Mouse (Mus musculus): ENCODE measurements at regions not wholly inside any gene's neighbourhood (a gene's known extent, or its start where the extent isn't known, plus 50 kb on each side); places are given as distances from the start of the nearest gene placed in this dataset.

DNA sequence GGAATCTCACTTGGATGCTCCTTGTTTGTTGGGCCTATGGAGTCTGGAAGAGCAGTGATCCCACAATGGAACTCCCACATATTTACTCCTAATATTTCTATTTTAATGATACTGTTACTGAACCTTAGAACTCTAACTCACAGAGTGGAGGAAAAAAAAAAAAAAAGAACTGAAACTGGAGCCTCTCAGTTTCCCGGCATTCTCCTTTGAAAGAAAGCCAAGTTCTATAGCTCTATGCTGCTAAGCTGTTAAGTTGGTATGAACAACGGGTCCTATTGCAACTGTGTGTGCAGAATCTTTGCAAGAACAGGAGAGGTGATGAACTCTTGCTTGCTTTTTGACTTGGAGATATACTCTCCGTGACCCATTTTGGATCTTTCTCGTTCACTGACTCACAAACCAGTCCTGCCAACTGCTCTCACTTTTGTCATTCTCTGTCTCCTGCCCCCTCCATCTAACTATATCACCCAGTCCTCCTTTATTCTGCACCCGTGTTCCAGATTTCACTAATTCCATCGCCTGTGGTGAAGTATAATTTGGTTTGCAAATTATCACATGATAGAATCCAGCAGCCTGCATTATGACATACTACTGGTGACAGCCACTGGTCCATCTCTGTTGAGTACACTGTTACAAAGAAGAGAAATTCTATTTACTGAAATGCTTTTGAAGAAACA is 92.6 kb upstream of the Ctsc start:
- Histone ChIP-seq H3K36me3 (ENCODE audit: inconsistent target) (no peaks in the 10 kb centered on the region), H3K27ac (no peak overlapping the region), H3K79me2 (ENCODE audit: inconsistent target) (no peaks in the 10 kb centered on the region), H3K4me3 (ENCODE audit: inconsistent target) (no peak overlapping the region)
- WGBS (ENCODE audit: missing documents), result 69% methylated on average over 6 of the region's 6 CpGs

DNA sequence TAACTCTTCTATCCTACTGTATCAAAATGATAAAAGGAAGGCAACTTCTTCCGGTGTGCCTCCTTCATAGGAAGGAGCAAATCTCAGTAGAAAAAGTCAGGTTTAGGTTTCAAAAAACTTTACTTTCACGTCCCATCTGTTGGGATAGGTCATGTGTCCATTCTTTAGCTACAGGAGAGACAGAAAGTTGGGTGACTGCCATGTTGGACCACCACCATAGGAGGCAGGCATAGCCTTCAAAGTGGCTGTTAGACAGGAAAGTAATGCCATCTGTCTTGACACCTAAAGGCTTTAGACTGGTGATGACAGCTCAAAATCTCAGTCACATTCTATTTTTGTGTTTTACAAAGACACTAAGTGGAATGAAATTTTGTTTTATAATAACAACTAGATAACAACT is 90.3 kb upstream of the Ctsc start:
- H3K27ac ChIP-seq, result no peak overlapping the region
- H3K4me3 ChIP-seq (ENCODE audit: inconsistent target), result no peak overlapping the region
- WGBS (ENCODE audit: missing documents), result 96% methylated on average over 2 of the region's 2 CpGs
- H3K36me3 ChIP-seq (ENCODE audit: inconsistent target), result no peaks in the 10 kb centered on the region
- no peaks in the 10 kb centered on the region for H3K79me2 ChIP-seq (ENCODE audit: inconsistent target)

DNA sequence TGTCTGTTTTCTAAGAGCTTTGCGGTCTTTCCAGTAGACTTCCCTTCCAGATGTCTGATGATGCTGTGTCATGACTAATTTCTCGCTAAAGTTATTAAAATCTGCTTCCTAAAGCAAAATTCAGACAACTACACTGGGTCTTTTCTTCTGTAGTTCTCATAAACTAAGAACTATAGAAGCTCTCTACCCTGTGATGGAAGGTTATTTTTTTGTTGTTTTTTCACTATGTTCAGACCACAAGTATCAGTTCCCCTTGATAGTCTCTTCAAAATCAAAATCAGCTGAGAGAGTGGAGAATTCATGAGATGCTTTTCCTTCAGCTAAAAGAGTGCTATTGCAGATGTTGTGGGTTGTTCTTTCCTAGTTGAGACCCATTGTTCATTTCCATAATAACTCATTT is 85.1 kb upstream of the Ctsc start:
- Histone ChIP-seq H3K27ac (peak overlapping the region; percentile 31), H3K79me2 (ENCODE audit: inconsistent target) (no peaks in the 10 kb centered on the region), H3K4me3 (ENCODE audit: inconsistent target) (no peak overlapping the region), H3K36me3 (ENCODE audit: inconsistent target) (no peaks in the 10 kb centered on the region)
- 55% methylated on average over 2 of the region's 2 CpGs for WGBS (ENCODE audit: missing documents)

DNA sequence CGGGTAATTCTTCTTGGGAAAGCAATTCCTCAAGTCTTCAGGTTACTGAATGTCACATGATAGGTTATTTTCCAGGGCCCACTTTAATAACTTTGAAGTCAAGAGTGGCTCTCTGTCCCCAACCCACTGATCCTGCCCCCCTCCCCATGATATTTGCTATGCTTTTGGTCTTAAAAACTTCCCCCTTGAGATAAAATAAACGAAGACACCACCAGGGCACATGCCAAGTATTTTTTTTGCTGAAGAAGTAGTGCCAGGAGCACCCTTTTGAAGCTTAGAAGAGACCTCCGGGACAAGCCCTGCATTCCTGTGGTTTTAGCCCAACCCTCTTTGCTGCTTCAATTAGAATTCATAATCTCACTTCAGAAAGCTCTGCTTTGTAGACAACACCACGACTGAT is 78.8 kb upstream of the Ctsc start:
- H3K79me2 ChIP-seq (ENCODE audit: inconsistent target), result no peaks in the 10 kb centered on the region
- H3K36me3 ChIP-seq (ENCODE audit: inconsistent target), result no peaks in the 10 kb centered on the region
- 83% methylated on average over 4 of the region's 4 CpGs for WGBS (ENCODE audit: missing documents)
- H3K27ac ChIP-seq, result no peak overlapping the region
- H3K4me3 ChIP-seq (ENCODE audit: inconsistent target), result no peak overlapping the region

DNA sequence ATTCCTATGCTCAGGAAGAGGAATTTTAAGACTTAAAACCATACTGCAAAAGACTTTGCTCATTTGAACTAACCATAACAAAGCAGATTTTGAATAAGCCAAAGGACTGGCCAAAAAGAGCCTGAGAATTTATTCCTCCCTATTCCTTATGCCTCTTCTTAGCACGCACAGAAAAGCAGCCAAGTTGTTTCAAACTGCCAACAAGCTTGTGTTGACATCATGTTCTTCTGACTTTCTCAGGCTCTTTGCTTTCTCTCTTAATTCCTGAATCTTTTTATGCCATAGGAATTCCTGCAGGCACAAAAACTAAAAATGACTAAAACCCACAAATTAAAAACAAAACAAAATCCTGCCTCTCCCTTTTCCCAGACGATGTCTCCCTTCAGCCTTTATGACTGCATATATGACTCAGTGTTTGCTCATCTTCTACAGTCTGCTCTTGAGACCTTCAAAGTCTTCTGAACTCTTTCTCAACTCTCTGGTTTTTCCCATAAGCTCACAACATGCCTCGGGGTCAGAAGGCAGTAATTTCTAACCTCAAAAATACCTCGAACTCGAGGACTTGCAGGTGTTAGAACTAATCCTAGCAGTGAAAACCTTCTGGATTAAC is 77.9 kb upstream of the Ctsc start:
- 77% methylated on average over 5 of the region's 5 CpGs for WGBS (ENCODE audit: missing documents)
- Histone ChIP-seq H3K27ac (no peak overlapping the region), H3K36me3 (ENCODE audit: inconsistent target) (no peaks in the 10 kb centered on the region)

DNA sequence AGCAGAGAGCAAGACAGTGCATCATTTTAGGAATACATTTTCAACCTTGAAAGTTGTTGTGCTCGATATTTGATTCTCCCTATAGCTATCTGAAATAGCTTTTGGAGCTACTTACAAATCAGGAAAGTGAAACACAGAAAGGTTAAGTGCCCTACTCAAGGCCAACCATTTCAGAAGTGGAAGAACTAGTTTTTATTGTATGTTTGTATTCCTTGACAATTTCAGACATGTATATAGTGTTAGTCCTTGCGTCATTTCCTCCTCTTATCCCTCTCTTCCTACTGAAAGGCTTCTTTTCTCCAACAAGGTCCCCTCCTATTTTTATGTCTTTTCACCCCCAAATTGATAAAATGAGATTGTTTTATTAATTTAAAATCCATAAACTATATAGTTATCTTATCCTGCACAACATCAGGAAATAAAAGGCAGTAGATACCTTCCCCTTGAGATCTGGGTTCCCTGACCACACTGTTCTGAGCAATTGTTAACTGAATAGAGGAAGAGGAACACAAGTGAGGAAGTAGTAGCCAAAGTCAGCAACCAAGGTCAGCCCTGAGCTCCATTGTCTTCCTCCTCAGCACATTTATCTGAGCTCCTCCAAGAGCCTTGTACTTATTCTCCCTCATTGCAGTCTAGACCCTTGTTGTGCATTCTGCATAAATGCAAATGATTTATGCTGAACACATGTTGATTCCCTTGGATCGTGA is 76.1 kb upstream of the Ctsc start:
- Histone ChIP-seq H3K4me3 (ENCODE audit: inconsistent target) (no peak overlapping the region), H3K79me2 (ENCODE audit: inconsistent target) (no peaks in the 10 kb centered on the region), H3K36me3 (ENCODE audit: inconsistent target) (no peaks in the 10 kb centered on the region), H3K27ac (peak overlapping the region; percentile 51)
- 64% methylated on average over 3 of the region's 3 CpGs for WGBS (ENCODE audit: missing documents)

More for the DNA sequence above, 77.9 kb upstream of the Ctsc start:
- H3K79me2 ChIP-seq (ENCODE audit: inconsistent target), result no peaks in the 10 kb centered on the region
- H3K4me3 ChIP-seq (ENCODE audit: inconsistent target), result no peak overlapping the region

DNA sequence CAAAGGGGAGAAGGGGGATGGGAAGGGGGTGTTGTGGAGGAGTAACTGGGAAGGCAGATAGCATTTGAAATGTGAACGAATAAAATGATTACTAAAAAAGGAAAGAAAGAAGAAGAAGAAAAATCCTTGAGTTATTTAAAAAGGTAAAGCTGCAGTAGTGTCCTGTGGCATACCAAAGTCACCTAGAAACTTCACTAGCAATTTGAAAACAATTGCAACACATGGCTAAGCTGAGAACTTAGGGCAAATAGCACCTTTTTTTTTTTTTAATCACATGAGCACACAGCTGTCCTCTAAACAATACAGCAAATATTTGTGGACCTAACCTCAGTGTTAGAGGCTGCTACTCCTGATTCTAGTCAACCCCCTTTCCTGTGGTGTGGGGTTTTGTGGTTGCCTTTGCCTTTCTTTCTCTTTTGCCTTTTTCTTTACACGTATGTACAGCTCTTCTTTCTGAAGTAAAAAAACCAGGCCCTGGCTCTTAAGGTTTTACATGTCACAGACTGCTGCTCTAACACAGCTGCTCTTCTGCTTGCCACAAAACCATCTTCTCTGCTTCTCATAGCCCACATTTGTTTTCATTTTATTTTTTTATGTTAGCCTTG is 71.6 kb upstream of the Ctsc start:
- H3K36me3 ChIP-seq (ENCODE audit: inconsistent target), result no peaks in the 10 kb centered on the region
- H3K27ac ChIP-seq, result peak overlapping the region; percentile 62; the same call in 1 of the 2 replicates
- no peaks in the 10 kb centered on the region for H3K79me2 ChIP-seq (ENCODE audit: inconsistent target)
- no peak overlapping the region for H3K4me3 ChIP-seq (ENCODE audit: inconsistent target)
- 72% methylated on average over 2 of the region's 2 CpGs for WGBS (ENCODE audit: missing documents)

DNA sequence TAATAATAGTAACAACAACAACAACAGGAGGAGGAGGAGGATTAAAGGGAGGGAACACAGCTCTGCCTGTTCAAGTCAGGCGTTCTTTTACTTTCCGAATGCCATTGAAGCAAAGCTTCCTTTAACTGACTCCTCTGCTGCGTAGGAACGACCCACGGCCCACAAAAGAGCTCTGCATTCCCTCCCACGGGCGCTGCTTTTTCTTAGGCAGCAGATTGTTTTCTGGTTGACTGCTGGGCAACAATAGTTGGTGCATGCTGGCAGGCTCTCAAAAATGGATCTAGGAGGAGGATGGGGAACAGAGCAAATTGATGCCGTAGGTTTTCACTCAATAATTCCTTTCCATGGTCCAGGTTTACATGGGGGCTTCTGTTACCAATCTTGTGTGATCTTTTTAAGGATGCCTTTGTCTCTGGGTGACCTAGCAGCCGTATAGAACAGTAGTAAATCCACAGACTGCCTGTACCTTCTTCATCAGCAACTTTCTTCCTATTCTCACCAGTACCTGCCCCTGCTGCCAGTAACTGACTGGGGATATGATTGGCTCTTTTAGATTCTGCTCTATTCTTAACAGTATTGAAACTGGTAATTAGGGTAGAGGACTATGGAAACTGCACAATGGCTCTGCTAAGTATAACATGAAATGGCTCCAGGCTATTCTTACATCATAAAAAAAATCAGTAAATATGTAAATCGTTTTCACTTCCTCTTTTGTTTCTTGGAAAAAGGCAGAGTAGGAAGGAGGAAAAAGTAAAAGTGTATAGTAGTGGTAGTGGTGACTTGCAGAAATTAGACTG is 70.8 kb upstream of the Ctsc start:
- H3K36me3 ChIP-seq (ENCODE audit: inconsistent target), result no peaks in the 10 kb centered on the region
- 69% methylated on average over 10 of the region's 10 CpGs for WGBS (ENCODE audit: missing documents)
- H3K27ac ChIP-seq, result peak overlapping the region; percentile 62
- H3K4me3 ChIP-seq (ENCODE audit: inconsistent target), result no peak overlapping the region
- H3K79me2 ChIP-seq (ENCODE audit: inconsistent target), result no peaks in the 10 kb centered on the region

DNA sequence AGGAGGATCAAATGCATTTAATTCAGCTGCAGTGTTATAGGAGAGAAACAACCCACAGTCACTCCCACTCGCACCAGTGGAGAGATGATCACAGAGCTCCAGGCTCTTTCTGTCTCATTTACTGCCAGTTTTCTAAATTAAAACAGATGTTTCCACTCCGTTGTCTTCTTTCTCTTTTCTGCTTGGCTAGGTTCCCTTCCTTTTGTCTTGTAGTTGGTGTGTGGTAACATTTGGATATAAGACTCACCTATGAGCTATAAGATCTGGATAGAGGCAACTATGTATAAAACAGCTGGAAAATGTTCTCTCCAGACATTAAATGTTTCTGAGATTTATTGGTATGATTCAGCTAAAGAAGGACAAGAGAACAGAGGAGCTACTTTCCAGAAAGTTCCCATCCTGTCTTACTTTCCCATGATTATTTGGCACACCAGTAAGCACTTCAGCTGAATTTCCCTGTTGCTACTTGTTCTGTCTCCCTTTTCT is 63.1 kb upstream of the Ctsc start:
- Histone ChIP-seq H3K79me2 (ENCODE audit: inconsistent target) (no peaks in the 10 kb centered on the region), H3K4me3 (ENCODE audit: inconsistent target) (no peak overlapping the region), H3K36me3 (ENCODE audit: inconsistent target) (no peaks in the 10 kb centered on the region), H3K27ac (no peak overlapping the region)
- 92% methylated on average over 2 of the region's 2 CpGs for WGBS (ENCODE audit: missing documents)

DNA sequence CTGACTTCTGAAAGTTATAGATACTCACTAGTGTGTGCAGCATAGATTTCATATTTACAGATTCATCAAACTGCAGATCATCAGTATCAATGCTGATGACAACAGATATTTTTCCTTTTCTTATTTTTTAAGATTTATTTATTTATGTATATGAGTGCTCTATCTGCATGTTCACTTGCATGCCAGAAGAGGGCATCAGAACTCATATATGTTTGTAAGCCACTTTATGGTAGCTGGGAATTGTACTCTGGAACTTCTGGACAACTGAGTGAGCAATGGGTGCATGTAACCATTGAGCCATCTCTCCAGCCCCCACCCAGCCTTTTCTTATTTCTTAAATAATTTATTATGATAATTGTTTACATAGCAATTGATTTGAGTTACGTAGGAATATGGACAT is 62.5 kb upstream of the Ctsc start:
- 85% methylated on average over 1 of the region's 1 CpGs for WGBS (ENCODE audit: missing documents)
- Histone ChIP-seq H3K36me3 (ENCODE audit: inconsistent target) (no peaks in the 10 kb centered on the region), H3K4me3 (ENCODE audit: inconsistent target) (no peak overlapping the region), H3K79me2 (ENCODE audit: inconsistent target) (no peaks in the 10 kb centered on the region), H3K27ac (no peak overlapping the region)

DNA sequence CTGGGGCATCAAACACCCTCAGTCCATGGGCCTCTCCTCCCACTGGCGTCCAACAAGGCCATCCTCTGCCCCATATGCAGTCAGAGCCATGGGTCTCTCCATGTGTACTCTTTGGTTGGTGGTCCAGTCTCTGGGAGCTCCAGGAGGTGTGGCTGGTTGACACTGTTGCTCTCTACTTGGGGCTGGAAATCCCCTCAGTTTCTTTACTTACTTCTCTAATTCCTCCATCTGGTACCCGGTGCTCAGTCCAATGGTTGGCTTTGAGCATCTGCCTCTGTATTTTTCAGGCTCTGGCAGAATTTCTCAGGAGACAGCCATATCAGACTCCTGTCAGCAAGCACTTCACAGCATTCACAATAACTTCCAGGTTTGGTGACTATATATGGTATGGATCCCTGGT is 55.7 kb upstream of the Ctsc start:
- WGBS (ENCODE audit: missing documents), result 87% methylated on average over 2 of the region's 2 CpGs
- no peak overlapping the region for H3K27ac ChIP-seq
- H3K36me3 ChIP-seq (ENCODE audit: inconsistent target), result no peaks in the 10 kb centered on the region
- H3K4me3 ChIP-seq (ENCODE audit: inconsistent target), result no peak overlapping the region
- H3K79me2 ChIP-seq (ENCODE audit: inconsistent target), result no peaks in the 10 kb centered on the region

DNA sequence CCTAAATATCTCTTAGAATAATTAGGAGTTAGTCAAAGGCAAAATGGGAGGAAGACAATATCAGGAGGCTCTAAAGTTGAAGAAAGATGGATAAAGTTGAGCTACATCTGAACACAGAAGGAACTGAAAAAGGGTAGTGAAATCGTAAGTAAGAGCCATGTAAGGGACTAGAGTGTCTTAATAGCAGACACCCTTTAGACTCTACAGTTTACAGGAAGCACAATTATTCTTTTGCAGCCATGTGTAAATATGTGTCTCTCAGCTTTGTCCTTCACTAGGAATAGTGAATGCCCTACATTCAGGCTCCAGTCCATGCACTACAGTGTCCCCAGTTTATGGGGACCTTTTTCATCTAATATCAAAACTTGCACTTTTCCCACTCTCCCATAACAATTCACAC is 52.1 kb upstream of the Ctsc start:
- no peaks in the 10 kb centered on the region for H3K79me2 ChIP-seq (ENCODE audit: inconsistent target)
- WGBS (ENCODE audit: missing documents), result 0% methylated on average over 1 of the region's 1 CpGs
- H3K36me3 ChIP-seq (ENCODE audit: inconsistent target), result no peaks in the 10 kb centered on the region
- peak overlapping the region; percentile 74 for H3K27ac ChIP-seq
- H3K4me3 ChIP-seq (ENCODE audit: inconsistent target), result no peak overlapping the region
